Mouse (Mus musculus) limb, embryonic 11.5 days (tissue): ENCODE measurements around the gene Timm8b. TPM values are rescaled to one million over a fixed set of nuclear protein-coding genes. Genes with fewer than 3 reads are reported as not detected.

Source experiments
- ATAC-seq: fragments of 200-750 bp; cut with Nextera tagmentation; 2 replicates; pipeline ENCODE4 v1.8.0; 2017; ENCODE audit warnings: low read depth; ENCODE audit not compliant: insufficient number of reproducible peaks, low FRiP score, low TSS enrichment
- DNase-seq: peaks from one replicate; pipeline ENCODE4 v3.0.0-alpha.2; 2015; ENCODE audit warnings: low spot score
- H3K27ac ChIP-seq: fragments of 300-500 bp; sonication (generic); replicated peaks from 2 replicates; pipeline ENCODE4 v1.5.1; 2014; ENCODE audit warnings: low read depth, mild to moderate bottlenecking, low read length
- H3K27me3 ChIP-seq: fragments of 300-500 bp; sonication (generic); 2 replicates; pipeline ENCODE4 v1.6.1; 2014; ENCODE audit warnings: mild to moderate bottlenecking, low read length, mixed read lengths; ENCODE audit not compliant: control insufficient read depth, insufficient read depth
- H3K36me3 ChIP-seq: fragments of 300-500 bp; sonication (generic); 2 replicates; pipeline ENCODE4 v1.6.1; 2014; ENCODE audit warnings: mild to moderate bottlenecking, low read length, moderate library complexity, mixed read lengths; ENCODE audit not compliant: control insufficient read depth, insufficient read depth
- H3K4me1 ChIP-seq: fragments of 300-500 bp; sonication (generic); 2 replicates; pipeline ENCODE4 v1.6.1; 2014; ENCODE audit warnings: low read length, mixed read lengths; ENCODE audit not compliant: control insufficient read depth, insufficient read depth
- H3K4me2 ChIP-seq: fragments of 300-500 bp; sonication (generic); 2 replicates; pipeline ENCODE4 v1.6.1; 2014; ENCODE audit warnings: low read depth, mild to moderate bottlenecking, moderate library complexity; ENCODE audit not compliant: severe bottlenecking
- H3K4me3 ChIP-seq: fragments of 300-500 bp; sonication (generic); 2 replicates; pipeline ENCODE4 v1.5.1; 2014; ENCODE audit warnings: low read depth, low read length
- H3K9ac ChIP-seq: fragments of 300-500 bp; sonication (generic); 2 replicates; pipeline ENCODE4 v1.6.1; 2014; ENCODE audit warnings: mild to moderate bottlenecking, low read length
- H3K9me3 ChIP-seq: fragments of 300-500 bp; sonication (generic); 2 replicates; pipeline ENCODE4 v1.6.1; 2016; ENCODE audit warnings: low read length; ENCODE audit not compliant: control insufficient read depth
- WGBS: fragments of 180-500 bp; shearing (Covaris S2); extraction: QIAGEN DNeasy Blood & Tissue Kit; methylation state at CpG from one replicate; pipeline ENCODE4 v1.1.7; 2014; 5-methylcytosine and 5-hydroxymethylcytosine counted together
- polyA plus RNA-seq: library from polyadenylated mRNA; unstranded; fragments of >200 nt; fragmentation: Nextera tagmentation; extraction: Ambion mirVana; gene quantifications from 2 replicates; pipeline ENCODE4 v1.2.1, GENCODE M21; 2014

The Timm8b gene
- polyA plus RNA-seq, 1 experiment from 2014 or later = 308 TPM

GRCm38 (mm10) chr9:50567372-50567771, 36.3 kb upstream of the Timm8b start:
- no peaks in the 10 kb centered on the region for H3K9me3 ChIP-seq
- no peak overlapping the region for H3K9ac ChIP-seq
- DNase-seq = no peak
- H3K27ac ChIP-seq = no peak overlapping the region
- WGBS = 86% methylated on average over 4 of the region's 4 CpGs
- H3K4me1 ChIP-seq = no peaks in the 10 kb centered on the region
- H3K4me2 ChIP-seq = no peak overlapping the region
- H3K4me3 ChIP-seq = no peak overlapping the region
- H3K36me3 ChIP-seq = no peaks in the 10 kb centered on the region
- H3K27me3 ChIP-seq = no peaks in the 10 kb centered on the region
- no peak for ATAC-seq

GRCm38 (mm10) chr9:50567881-50568280, 35.8 kb upstream of the Timm8b start:
- DNase-seq = no peak
- no peak overlapping the region for H3K27ac ChIP-seq
- H3K9me3 ChIP-seq = no peaks in the 10 kb centered on the region
- H3K9ac ChIP-seq = no peak overlapping the region
- no peak overlapping the region for H3K4me3 ChIP-seq
- 84% methylated on average over 2 of the region's 2 CpGs for WGBS
- no peak for ATAC-seq
- no peak overlapping the region for H3K4me2 ChIP-seq
- H3K36me3 ChIP-seq = no peaks in the 10 kb centered on the region
- H3K4me1 ChIP-seq = no peaks in the 10 kb centered on the region
- no peaks in the 10 kb centered on the region for H3K27me3 ChIP-seq

GRCm38 (mm10) chr9:50569599-50570525, 33.8 kb upstream of the Timm8b start:
- ATAC-seq = no peak
- DNase-seq = no peak
- H3K4me2 ChIP-seq = no peak overlapping the region
- H3K4me1 ChIP-seq = no peaks in the 10 kb centered on the region
- no peak overlapping the region for H3K27ac ChIP-seq
- no peak overlapping the region for H3K9ac ChIP-seq
- no peaks in the 10 kb centered on the region for H3K27me3 ChIP-seq
- H3K36me3 ChIP-seq = no peaks in the 10 kb centered on the region
- 76% methylated on average over 10 of the region's 10 CpGs for WGBS
- no peak overlapping the region for H3K4me3 ChIP-seq
- H3K9me3 ChIP-seq = no peaks in the 10 kb centered on the region

DNA sequence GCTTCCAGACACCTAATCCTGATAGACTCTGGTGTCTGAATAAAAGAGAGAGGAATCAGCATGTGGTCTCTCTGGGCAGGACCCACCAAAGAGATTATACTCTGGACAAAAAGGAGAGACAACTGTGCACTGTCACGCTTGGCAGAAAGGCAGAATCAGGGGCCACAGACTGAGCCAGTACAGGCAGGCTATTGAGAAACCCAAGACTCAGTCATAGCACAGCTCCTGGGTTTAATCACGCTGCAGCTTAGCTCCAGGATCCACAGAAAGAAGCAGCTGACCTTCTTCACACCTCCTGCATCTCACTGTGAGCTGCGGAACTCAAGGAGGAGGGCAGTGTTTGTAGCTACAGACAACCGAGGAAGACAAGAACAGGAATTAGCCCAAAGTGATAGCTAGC, 23.3 kb upstream of the Timm8b start:
- H3K4me1 ChIP-seq = no peaks in the 10 kb centered on the region
- no peak overlapping the region for H3K4me2 ChIP-seq
- DNase-seq (peak; percentile 14), ATAC-seq (no peak)
- no peak overlapping the region for H3K27ac ChIP-seq
- WGBS = 34% methylated on average over 4 of the region's 4 CpGs
- no peaks in the 10 kb centered on the region for H3K27me3 ChIP-seq
- no peaks in the 10 kb centered on the region for H3K9me3 ChIP-seq
- no peaks in the 10 kb centered on the region for H3K36me3 ChIP-seq
- no peak overlapping the region for H3K9ac ChIP-seq
- H3K4me3 ChIP-seq = no peak overlapping the region

GRCm38 (mm10) chr9:50585145-50585818, 18.4 kb upstream of the Timm8b start:
- Histone ChIP-seq H3K27ac (no peak overlapping the region), H3K36me3 (no peaks in the 10 kb centered on the region), H3K4me2 (no peak overlapping the region), H3K4me3 (no peak overlapping the region), H3K27me3 (no peaks in the 10 kb centered on the region), H3K9me3 (no peaks in the 10 kb centered on the region), H3K4me1 (no peaks in the 10 kb centered on the region), H3K9ac (no peak overlapping the region)
- WGBS = 71% methylated on average over 6 of the region's 6 CpGs
- DNase-seq (no peak), ATAC-seq (no peak)

DNA sequence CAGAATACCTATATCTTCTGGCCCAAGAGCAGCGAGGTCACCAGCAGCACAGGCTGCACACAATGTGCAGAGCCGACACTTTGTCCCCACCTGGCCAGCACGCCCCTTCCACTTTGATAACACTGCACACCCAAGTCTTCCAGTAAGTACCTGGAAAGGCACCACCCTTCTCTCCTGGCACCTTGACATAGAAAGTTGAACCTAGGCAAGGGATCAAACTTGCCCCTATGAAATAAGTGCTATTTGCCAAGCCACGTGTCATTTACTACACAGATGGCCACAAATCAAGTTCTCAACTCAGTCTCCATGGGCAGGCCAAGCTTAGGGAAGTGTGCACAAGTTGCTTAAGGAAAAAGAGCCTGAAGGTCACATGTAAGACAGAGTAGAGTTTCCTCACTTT, 16.8 kb upstream of the Timm8b start:
- WGBS = 78% methylated on average over 4 of the region's 4 CpGs
- H3K4me3 ChIP-seq = no peak overlapping the region

GRCm38 (mm10) chr9:50590856-50591518, 12.7 kb upstream of the Timm8b start:
- no peak for DNase-seq
- H3K4me2 ChIP-seq = no peak overlapping the region

More for the DNA sequence above, 16.8 kb upstream of the Timm8b start:
- no peak overlapping the region for H3K4me2 ChIP-seq
- H3K36me3 ChIP-seq = no peaks in the 10 kb centered on the region
- no peaks in the 10 kb centered on the region for H3K9me3 ChIP-seq
- DNase-seq (no peak), ATAC-seq (no peak)
- no peaks in the 10 kb centered on the region for H3K27me3 ChIP-seq
- no peak overlapping the region for H3K9ac ChIP-seq
- H3K27ac ChIP-seq = no peak overlapping the region
- no peaks in the 10 kb centered on the region for H3K4me1 ChIP-seq

DNA sequence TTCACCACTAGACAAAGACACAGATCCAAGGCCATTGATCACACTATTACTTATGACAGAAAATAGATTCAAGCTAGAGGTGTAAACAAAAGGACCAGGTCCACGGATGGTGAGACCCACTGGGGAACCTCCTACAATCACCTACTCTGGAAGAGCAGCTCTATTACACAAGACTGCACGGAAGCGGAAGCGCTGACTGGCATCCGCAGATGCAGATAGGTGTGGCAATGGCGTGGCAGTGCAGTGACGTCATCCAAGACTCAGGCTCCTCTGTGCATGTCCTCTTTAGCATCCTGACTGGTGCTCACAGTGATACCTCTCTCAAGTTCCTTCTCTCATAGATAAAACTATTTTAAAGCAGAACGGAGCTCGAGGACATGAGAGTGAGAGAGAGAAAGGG, 10.8 kb upstream of the Timm8b start:
- Histone ChIP-seq H3K27me3 (no peaks in the 10 kb centered on the region), H3K36me3 (peaks cover 13% of the 10 kb centered on the region; the same call in 1 of the 2 replicates), H3K4me1 (no peaks in the 10 kb centered on the region), H3K27ac (no peak overlapping the region), H3K9ac (no peak overlapping the region), H3K4me3 (no peak overlapping the region), H3K4me2 (no peak overlapping the region), H3K9me3 (no peaks in the 10 kb centered on the region)
- DNase-seq = no peak
- no peak for ATAC-seq
- WGBS = 89% methylated on average over 9 of the region's 9 CpGs

More at GRCm38 (mm10) chr9:50590856-50591518, 12.7 kb upstream of the Timm8b start:
- Histone ChIP-seq H3K27me3 (no peaks in the 10 kb centered on the region), H3K4me1 (no peaks in the 10 kb centered on the region), H3K36me3 (peaks cover 2% of the 10 kb centered on the region; the same call in 1 of the 2 replicates), H3K4me3 (no peak overlapping the region), H3K9me3 (no peaks in the 10 kb centered on the region), H3K9ac (no peak overlapping the region), H3K27ac (no peak overlapping the region)
- ATAC-seq = no peak
- WGBS = 77% methylated on average over 10 of the region's 10 CpGs
